Mouse (Mus musculus): ENCODE results near the gene Notum. TPM values are rescaled to one million over a fixed set of nuclear protein-coding genes. Genes with fewer than 3 reads are reported as not detected.
A peak's percentile ranks its signal among the peaks of the same experiment; 100 is the strongest.

Notum gene
- polyA plus RNA-seq, 1 experiment from 2014 or later: 1.4 TPM

DNA sequence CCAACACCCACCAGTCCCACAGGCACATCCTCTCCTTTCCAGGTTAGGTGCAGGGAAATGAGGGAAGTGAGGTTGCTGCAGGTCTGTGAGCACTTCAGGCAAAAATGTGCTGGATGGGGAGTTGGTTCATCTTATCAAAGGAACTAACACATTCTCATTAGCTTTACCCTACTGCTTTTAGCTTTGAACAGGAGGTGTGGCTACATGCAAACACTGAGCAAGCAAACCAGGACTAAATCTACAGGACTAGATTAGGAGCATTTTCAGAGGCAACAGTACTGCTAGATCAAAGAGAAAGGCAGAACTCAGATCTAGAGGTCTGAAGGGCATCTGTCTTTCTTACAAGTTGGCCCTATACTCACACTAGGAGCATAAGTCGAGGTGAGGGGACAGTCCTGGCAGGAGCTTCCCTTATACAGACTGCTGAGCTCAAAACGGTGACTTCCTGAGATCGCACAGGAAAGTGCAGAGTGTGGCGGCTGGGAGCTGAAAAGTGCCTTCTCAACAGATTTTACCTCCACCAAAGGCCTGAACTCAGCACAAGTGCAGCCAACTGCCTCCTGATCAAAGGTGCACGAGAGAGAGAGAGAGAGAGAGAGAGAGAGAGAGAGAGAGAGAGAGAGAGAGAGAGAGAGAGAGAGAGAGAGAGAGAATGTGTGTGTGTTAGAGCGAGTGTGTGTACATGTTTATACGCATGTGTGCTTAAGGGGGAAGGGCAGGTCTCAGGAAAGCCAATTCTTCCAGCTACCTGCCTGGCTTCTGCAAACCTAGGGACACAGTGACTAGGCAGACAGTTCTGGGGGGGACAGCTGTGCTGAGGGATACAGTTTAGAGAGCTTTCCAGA, 29.9 kb downstream of the Notum start:
- Histone ChIP-seq H3K4me2 (peak overlapping the region; percentile 97; the same call in 1 of the 2 replicates), H3K9ac (no peak overlapping the region), H3K9me3 (no peaks in the 10 kb centered on the region), H3K27ac (no peak overlapping the region), H3K27me3 (replicated peaks) (no peaks in the 10 kb centered on the region), H3K4me1 (peaks cover 37% of the 10 kb centered on the region), H3K4me3 (no peak overlapping the region), H3K36me3 (replicated peaks) (peaks cover 10% of the 10 kb centered on the region; the same call in 1 of the 2 replicates)
- no peak for ATAC-seq (replicated peaks)
- 33% methylated on average over 7 of the region's 7 CpGs for WGBS

- Histone ChIP-seq H3K36me3 (replicated peaks) (peaks cover 10% of the 10 kb centered on the region; the same call in 1 of the 2 replicates), H3K4me3 (no peak overlapping the region), H3K27ac (peak overlapping the region; percentile 32; the same call in 1 of the 2 replicates), H3K27me3 (replicated peaks) (no peaks in the 10 kb centered on the region), H3K4me1 (peaks cover 39% of the 10 kb centered on the region), H3K4me2 (0 out of 2 replicates have a peak overlapping the region, but pooled peaks have one; percentile 2), H3K9me3 (no peaks in the 10 kb centered on the region), H3K9ac (peak overlapping the region; percentile 23; the same call in 1 of the 2 replicates)
- no peak for ATAC-seq (replicated peaks)
- 26% methylated on average over 5 of the region's 5 CpGs for WGBS
These were observed 30.5 kb downstream of the Notum start for GRCm38 (mm10) chr11:120630401-120630871.

- 0 out of 2 replicates have a peak overlapping the region, but pooled peaks have one; percentile 2 for H3K4me2 ChIP-seq
- WGBS: 33% methylated on average over 7 of the region's 7 CpGs
- no peak for ATAC-seq (replicated peaks)
These were observed 31.1 kb downstream of the Notum start for GRCm38 (mm10) chr11:120629911-120630310.

DNA sequence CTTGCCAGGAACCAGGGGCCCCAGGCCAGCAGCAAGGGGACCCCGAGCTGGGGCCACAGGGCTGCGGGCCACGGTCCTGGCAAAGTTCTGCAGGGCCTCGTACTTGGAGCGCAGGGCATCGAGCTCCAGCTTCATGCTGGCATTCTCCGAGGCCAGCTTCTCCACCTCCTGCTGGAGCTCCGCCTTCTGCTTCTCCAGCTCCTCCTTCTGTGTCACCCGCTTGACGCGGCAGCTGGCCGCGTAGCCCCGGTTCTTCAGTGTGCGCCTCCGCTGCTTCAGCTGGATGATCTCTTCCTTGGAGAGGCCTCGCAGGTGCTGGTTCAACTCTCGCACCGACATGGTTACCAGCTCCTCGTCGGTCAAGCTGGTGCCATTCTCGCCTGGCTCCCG, 31.6 kb downstream of the Notum start:
- no peak overlapping the region for H3K4me2 ChIP-seq
- no peaks in the 10 kb centered on the region for H3K27me3 ChIP-seq (replicated peaks)
- WGBS: 68% methylated on average over 23 of the region's 23 CpGs
- no peak overlapping the region for H3K9ac ChIP-seq
- peaks cover 44% of the 10 kb centered on the region for H3K4me1 ChIP-seq
- no peak overlapping the region for H3K4me3 ChIP-seq
- peaks cover 10% of the 10 kb centered on the region; the same call in 1 of the 2 replicates for H3K36me3 ChIP-seq (replicated peaks)
- H3K27ac ChIP-seq: no peak overlapping the region
- H3K9me3 ChIP-seq: no peaks in the 10 kb centered on the region
- ATAC-seq (replicated peaks): no peak

More at GRCm38 (mm10) chr11:120629911-120630310, 31.1 kb downstream of the Notum start:
- H3K36me3 ChIP-seq (replicated peaks): peaks cover 10% of the 10 kb centered on the region; the same call in 1 of the 2 replicates
- H3K4me3 ChIP-seq: no peak overlapping the region
- peak overlapping the region; percentile 23; the same call in 1 of the 2 replicates for H3K9ac ChIP-seq
- peak overlapping the region; percentile 32; the same call in 1 of the 2 replicates for H3K27ac ChIP-seq
- peaks cover 43% of the 10 kb centered on the region for H3K4me1 ChIP-seq
- H3K9me3 ChIP-seq: no peaks in the 10 kb centered on the region
- H3K27me3 ChIP-seq (replicated peaks): no peaks in the 10 kb centered on the region

DNA sequence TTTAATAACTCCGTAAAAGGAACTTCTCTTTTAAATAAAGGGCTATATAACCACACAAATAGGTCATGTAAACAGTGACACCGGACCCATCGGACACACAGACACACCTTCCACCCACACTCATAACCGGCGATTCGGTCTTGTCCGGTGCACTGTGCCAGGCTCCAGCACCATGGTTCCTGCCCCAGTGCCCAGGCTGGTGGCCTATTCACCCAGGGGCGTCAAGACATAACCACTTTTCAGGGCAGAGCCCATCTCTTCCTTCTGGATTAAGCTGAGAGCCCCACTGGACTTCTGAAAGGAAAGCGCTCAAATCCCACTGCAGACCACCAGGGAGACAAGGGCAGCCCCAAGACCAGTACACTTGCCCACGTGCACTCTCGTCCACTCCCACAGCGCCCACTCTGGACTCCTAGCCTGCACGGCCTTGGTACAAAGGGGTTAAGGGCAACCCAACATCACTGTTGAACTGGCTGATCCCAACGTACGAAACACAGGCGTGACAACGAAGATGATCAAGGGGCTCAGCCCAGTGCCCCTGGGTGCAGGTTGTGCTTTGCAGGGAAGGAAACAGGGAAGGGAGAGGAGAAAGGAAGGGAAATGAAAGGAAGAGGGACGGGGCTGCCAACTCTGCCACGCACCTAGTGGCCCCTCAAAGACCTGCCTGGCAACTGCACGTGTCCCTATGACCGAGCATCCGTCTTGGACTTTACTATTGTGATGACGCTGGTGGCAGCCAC, 32.2 kb downstream of the Notum start:
- H3K9me3 ChIP-seq: no peaks in the 10 kb centered on the region

GRCm38 (mm10) chr11:120627468-120628300, 33.3 kb downstream of the Notum start:
- 84% methylated on average over 22 of the region's 22 CpGs for WGBS
- no peak overlapping the region for H3K4me3 ChIP-seq
- ATAC-seq (replicated peaks): no peak
- H3K9me3 ChIP-seq: no peaks in the 10 kb centered on the region
- peaks cover 52% of the 10 kb centered on the region for H3K4me1 ChIP-seq
- no peak overlapping the region for H3K9ac ChIP-seq
- H3K4me2 ChIP-seq: no peak overlapping the region
- no peak overlapping the region for H3K27ac ChIP-seq
- H3K27me3 ChIP-seq (replicated peaks): no peaks in the 10 kb centered on the region
- peaks cover 11% of the 10 kb centered on the region; the same call in 1 of the 2 replicates for H3K36me3 ChIP-seq (replicated peaks)

More for the DNA sequence above, 32.2 kb downstream of the Notum start:
- H3K27ac ChIP-seq: no peak overlapping the region
- no peaks in the 10 kb centered on the region for H3K27me3 ChIP-seq (replicated peaks)
- WGBS: 97% methylated on average over 23 of the region's 23 CpGs
- H3K4me2 ChIP-seq: no peak overlapping the region
- no peak for ATAC-seq (replicated peaks)
- H3K4me1 ChIP-seq: peaks cover 46% of the 10 kb centered on the region
- peaks cover 10% of the 10 kb centered on the region; the same call in 1 of the 2 replicates for H3K36me3 ChIP-seq (replicated peaks)
- H3K4me3 ChIP-seq: no peak overlapping the region
- H3K9ac ChIP-seq: no peak overlapping the region

GRCm38 (mm10) chr11:120626785-120627467, 34.0 kb downstream of the Notum start:
- Histone ChIP-seq H3K4me3 (no peak overlapping the region), H3K27ac (no peak overlapping the region), H3K36me3 (replicated peaks) (peaks cover 18% of the 10 kb centered on the region; the same call in 1 of the 2 replicates), H3K9me3 (no peaks in the 10 kb centered on the region), H3K9ac (no peak overlapping the region), H3K4me1 (peaks cover 44% of the 10 kb centered on the region), H3K4me2 (no peak overlapping the region), H3K27me3 (replicated peaks) (no peaks in the 10 kb centered on the region)
- no peak for ATAC-seq (replicated peaks)
- WGBS: 91% methylated on average over 11 of the region's 11 CpGs

- ATAC-seq (replicated peaks): peak; percentile 54
These were observed 35.7 kb downstream of the Notum start, which contains the start of gene Sirt7 for GRCm38 (mm10) chr11:120625152-120625775. Gene Sirt7, minus strand, starts transcription at chr11:120625240.

DNA sequence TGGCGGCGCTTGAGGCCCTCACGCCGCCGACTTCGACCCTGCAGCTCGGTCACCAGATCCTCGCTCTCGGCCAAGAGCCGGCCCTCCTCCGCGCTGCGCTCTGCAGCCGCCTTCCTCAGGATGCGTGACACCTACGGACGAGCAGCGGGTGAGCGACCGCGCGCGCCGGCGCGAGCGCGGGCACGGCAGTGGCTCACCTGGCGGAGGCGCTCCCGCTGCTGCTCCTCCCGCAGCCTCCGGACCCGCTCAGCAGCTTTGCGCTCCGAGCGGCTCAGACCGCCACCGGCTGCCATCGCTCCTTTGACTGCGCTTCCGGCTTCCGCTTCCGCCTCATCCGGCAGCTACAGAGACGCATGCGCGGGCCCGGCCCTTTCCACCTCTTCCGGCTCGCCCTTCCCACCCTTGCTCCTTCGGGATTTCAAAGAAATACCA, 36.3 kb downstream of the Notum start:
- H3K9me3 ChIP-seq: no peaks in the 10 kb centered on the region
- peak overlapping the region; percentile 77 for H3K27ac ChIP-seq
- H3K4me3 ChIP-seq: peak overlapping the region; percentile 88
- H3K27me3 ChIP-seq (replicated peaks): no peaks in the 10 kb centered on the region
- peaks cover 36% of the 10 kb centered on the region for H3K36me3 ChIP-seq (replicated peaks)
- H3K4me1 ChIP-seq: peaks cover 23% of the 10 kb centered on the region
- peak overlapping the region; percentile 74 for H3K9ac ChIP-seq
- H3K4me2 ChIP-seq: peak overlapping the region; percentile 99
- ATAC-seq (replicated peaks): peak; percentile 79
- WGBS: under 1% methylated on average over 53 of the region's 53 CpGs

More at GRCm38 (mm10) chr11:120625152-120625775, 35.7 kb downstream of the Notum start, which contains the start of gene Sirt7:
- peak within 1 kb of the TSS; percentile 88 for H3K4me3 ChIP-seq
- H3K36me3 ChIP-seq (replicated peaks): peaks cover 31% of the 10 kb centered on the region
- WGBS: 25% methylated on average over 5 of the region's 5 CpGs
- H3K9me3 ChIP-seq: no peaks in the 10 kb centered on the region
- peak within 1 kb of the TSS; percentile 74 for H3K9ac ChIP-seq
- no peaks in the 10 kb centered on the region for H3K27me3 ChIP-seq (replicated peaks)
- peak within 1 kb of the TSS; percentile 77 for H3K27ac ChIP-seq
- peak within 1 kb of the TSS; percentile 99 for H3K4me2 ChIP-seq
- H3K4me1 ChIP-seq: peaks cover 29% of the 10 kb centered on the region

- H3K9me3 ChIP-seq: no peaks in the 10 kb centered on the region
- H3K9ac ChIP-seq: peak overlapping the region; percentile 74
- ATAC-seq (replicated peaks): peak; percentile 62
- H3K4me3 ChIP-seq: peak overlapping the region; percentile 88
- H3K27me3 ChIP-seq (replicated peaks): no peaks in the 10 kb centered on the region
- 13% methylated on average over 30 of the region's 30 CpGs for WGBS
- peaks cover 19% of the 10 kb centered on the region for H3K4me1 ChIP-seq
- H3K36me3 ChIP-seq (replicated peaks): peaks cover 35% of the 10 kb centered on the region
- H3K4me2 ChIP-seq: peak overlapping the region; percentile 99
- peak overlapping the region; percentile 77 for H3K27ac ChIP-seq
These were observed 36.9 kb downstream of the Notum start for GRCm38 (mm10) chr11:120623961-120624679.
